Comparison of ENCODE assay signal across 8 mouse cellular contexts in genomic region chr4:149890551-149890950, GRCm38 (mm10).
DNase-seq lines count a peak whose midpoint lies in the region; ATAC-seq and TF ChIP-seq lines count a peak whose summit lies in the region.

No protein-coding gene starts in this region.

- 56% methylated on average over 8 of the region's 8 CpGs for WGBS in cerebellum, adult 2 months
- WGBS in embryonic facial prominence, embryonic 12.5 days, result 26% methylated on average over 8 of the region's 8 CpGs
- 24% methylated on average over 8 of the region's 8 CpGs for WGBS in limb, embryonic 10.5 days
- 83% methylated on average over 8 of the region's 8 CpGs for WGBS in forebrain, embryonic 12.5 days

- no peak for DNase-seq in cerebellum, adult 2 months
- peak; percentile 65 to 71 for DNase-seq in heart, postnatal 14 days
- DNase-seq in limb, embryonic 10.5 days (ENCODE audit: low spot score), result peak; percentile 69
- no peak for DNase-seq in left cerebral cortex, postnatal 36 days (ENCODE audit: low spot score in 2 of 2)
- no peak for DNase-seq in spleen, postnatal 14 days (ENCODE audit: low spot score in 2 of 2)

- no peak overlapping the region for H3K4me3 ChIP-seq in cerebellum, adult 2 months (replicated peaks; ENCODE audit: insufficient read depth, low read depth, low read length)
- H3K4me3 ChIP-seq in embryonic facial prominence, embryonic 12.5 days, result no peak overlapping the region
- H3K4me3 ChIP-seq in limb, embryonic 10.5 days, result 0 out of 2 replicates have a peak overlapping the region, but pooled peaks have one; percentile 6
- no peak overlapping the region for H3K4me3 ChIP-seq in forebrain, embryonic 12.5 days (replicated peaks)

- H3K27ac ChIP-seq in cerebellum, adult 2 months (ENCODE audit: insufficient read depth, low read length), result peak overlapping the region; percentile 37; the same call in 1 of the 2 replicates
- peak overlapping the region; percentile 91 for H3K27ac ChIP-seq in embryonic facial prominence, embryonic 12.5 days
- peak overlapping the region; percentile 95 for H3K27ac ChIP-seq in limb, embryonic 10.5 days
- no peak overlapping the region for H3K27ac ChIP-seq in forebrain, embryonic 12.5 days

- no peaks in the 10 kb centered on the region for H3K27me3 ChIP-seq in cerebellum, adult 2 months (ENCODE audit: control insufficient read depth, insufficient read depth, low read length)
- no peaks in the 10 kb centered on the region for H3K27me3 ChIP-seq in embryonic facial prominence, embryonic 12.5 days
- H3K27me3 ChIP-seq in limb, embryonic 10.5 days (ENCODE audit: low read depth, poor library complexity, severe bottlenecking), result no peaks in the 10 kb centered on the region
- H3K27me3 ChIP-seq in forebrain, embryonic 12.5 days, result no peaks in the 10 kb centered on the region

- no peak for ATAC-seq in cerebellum, adult (ENCODE audit: insufficient number of reproducible peaks, low FRiP score, low TSS enrichment)
- no peak for ATAC-seq in embryonic facial prominence, embryonic 12.5 days (ENCODE audit: insufficient number of reproducible peaks, insufficient read depth, low FRiP score, low TSS enrichment)
- no peak for ATAC-seq in forebrain, embryonic 12.5 days (ENCODE audit: low FRiP score)

- intact Hi-C loops in heart, postnatal 14 days (cut with DNase I), result no loop called here
- intact Hi-C loops in left cerebral cortex, postnatal 36 days (cut with DNase I), result no loop called here

- no peak for TF ChIP-seq POLR2A in cerebellum, adult 2 months (IDR thresholded peaks at IDR 0.05; ENCODE audit: borderline replicate concordance, insufficient read depth, low read length)

- H3K36me3 ChIP-seq in embryonic facial prominence, embryonic 12.5 days, result no peaks in the 10 kb centered on the region
- H3K36me3 ChIP-seq in limb, embryonic 10.5 days, result no peaks in the 10 kb centered on the region
- no peaks in the 10 kb centered on the region for H3K36me3 ChIP-seq in forebrain, embryonic 12.5 days (replicated peaks)

- H3K4me1 ChIP-seq in cerebellum, adult 2 months (ENCODE audit: control insufficient read depth, insufficient read depth, low read length), result peaks cover 5% of the 10 kb centered on the region; the same call in 1 of the 2 replicates
- peaks cover 80% of the 10 kb centered on the region for H3K4me1 ChIP-seq in embryonic facial prominence, embryonic 12.5 days
- peaks cover 92% of the 10 kb centered on the region for H3K4me1 ChIP-seq in limb, embryonic 10.5 days
- H3K4me1 ChIP-seq in forebrain, embryonic 12.5 days, result peaks cover 32% of the 10 kb centered on the region

- H3K9me3 ChIP-seq in embryonic facial prominence, embryonic 12.5 days, result no peaks in the 10 kb centered on the region
- no peaks in the 10 kb centered on the region for H3K9me3 ChIP-seq in limb, embryonic 10.5 days (replicated peaks)
- H3K9me3 ChIP-seq in forebrain, embryonic 12.5 days, result no peaks in the 10 kb centered on the region

- H3K4me2 ChIP-seq in embryonic facial prominence, embryonic 12.5 days (replicated peaks), result no peak overlapping the region
- H3K4me2 ChIP-seq in forebrain, embryonic 12.5 days, result no peak overlapping the region

- H3K9ac ChIP-seq in embryonic facial prominence, embryonic 12.5 days, result no peak overlapping the region
- no peak overlapping the region for H3K9ac ChIP-seq in forebrain, embryonic 12.5 days

- TF ChIP-seq CTCF in cerebellum, adult 2 months (IDR thresholded peaks at IDR 0.05; ENCODE audit: borderline replicate concordance, insufficient read depth, low read depth, low read length), result no peak

Comparison
In these comparisons a context has a peak if more than half of its experiments do, and no peak if none do; other contexts are left out.
1. DNase-seq: peak in heart, postnatal 14 days (2 of 2) and limb, embryonic 10.5 days (single experiment); none in cerebellum, adult 2 months (0 of 2), left cerebral cortex, postnatal 36 days (0 of 2) and spleen, postnatal 14 days (0 of 2).